Mouse (Mus musculus) kidney, adult 2 months (tissue): Measurements from ENCODE around the gene Bmpr1b. TPM values are rescaled to one million over a fixed set of nuclear protein-coding genes. Genes with fewer than 3 reads are reported as not detected.

Source experiments
- DNase-seq: peaks from one replicate; pipeline ENCODE4 v3.0.0; 2021
- H3K27ac ChIP-seq: fragments of 200-500 bp; 2 replicates; pipeline ENCODE4 v1.5.1; 2012; ENCODE audit warnings: low read depth, low read length, control low read depth, inconsistent platforms; ENCODE audit not compliant: insufficient read depth
- H3K27me3 ChIP-seq: fragments of 200-500 bp; replicated peaks from 2 replicates; pipeline ENCODE4 v1.6.1; 2012; ENCODE audit warnings: mild to moderate bottlenecking, moderate library complexity, low read length, inconsistent platforms; ENCODE audit not compliant: control insufficient read depth, insufficient read depth
- H3K36me3 ChIP-seq: fragments of 200-500 bp; 2 replicates; pipeline ENCODE4 v1.6.1; 2012; ENCODE audit warnings: mild to moderate bottlenecking, moderate library complexity, low read length, inconsistent platforms; ENCODE audit not compliant: control insufficient read depth, insufficient read depth
- H3K4me1 ChIP-seq: fragments of 200-500 bp; 2 replicates; pipeline ENCODE4 v1.6.1; 2011; ENCODE audit warnings: low read length; ENCODE audit not compliant: control insufficient read depth, insufficient read depth
- H3K4me3 ChIP-seq: fragments of 200-500 bp; 2 replicates; pipeline ENCODE4 v1.5.1; 2011; ENCODE audit warnings: mild to moderate bottlenecking, low read depth, low read length, control low read depth; ENCODE audit not compliant: insufficient read depth
- CTCF ChIP-seq: fragments of 200-500 bp; conservative IDR thresholded peaks from 2 replicates; pipeline ENCODE4 v1.5.1; 2011; ENCODE audit warnings: low read depth, mild to moderate bottlenecking, control low read depth, low read length, moderate library complexity, mixed read lengths; ENCODE audit not compliant: insufficient read depth, insufficient read length
- POLR2A ChIP-seq: fragments of 200-500 bp; IDR thresholded peaks from one replicate; pipeline ENCODE4 v1.6.1; 2011; ENCODE audit warnings: low read depth, low read length, control low read depth
- WGBS: fragments of 180-500 bp; shearing (Covaris S2); methylation state at CpG from one replicate; pipeline ENCODE4 v1.1.7; 2018; 5-methylcytosine and 5-hydroxymethylcytosine counted together
- polyA plus RNA-seq: library from polyadenylated mRNA; depleted of rRNA; stranded (reverse); fragments of >200 nt; gene quantifications from 2 replicates; pipeline ENCODE4 v1.2.3, GENCODE M21; 2012; rRNA removed

The Bmpr1b gene
- polyA plus RNA-seq, 1 experiment = 2.0 TPM

- DNase-seq = no peak
- Histone ChIP-seq H3K27ac (no peak overlapping the region), H3K27me3 (no peaks in the 10 kb centered on the region), H3K36me3 (no peaks in the 10 kb centered on the region), H3K4me1 (no peaks in the 10 kb centered on the region), H3K4me3 (no peak overlapping the region)
- 80% methylated on average over 8 of the region's 8 CpGs for WGBS
- TF ChIP-seq POLR2A = no peak
- no peak for TF ChIP-seq CTCF
Measured at GRCm38 (mm10) chr3:141791026-141791780, 378.0 kb downstream of the Bmpr1b start.

Other genes starting within 250 kb of the Bmpr1b start
- 62.6 and 64.5 TPM in 2 replicates for gene Pdlim5, start 226.3 kb upstream of the Bmpr1b start, polyA plus RNA-seq